Mouse (Mus musculus): ENCODE data around the gene Psma3.

DNA sequence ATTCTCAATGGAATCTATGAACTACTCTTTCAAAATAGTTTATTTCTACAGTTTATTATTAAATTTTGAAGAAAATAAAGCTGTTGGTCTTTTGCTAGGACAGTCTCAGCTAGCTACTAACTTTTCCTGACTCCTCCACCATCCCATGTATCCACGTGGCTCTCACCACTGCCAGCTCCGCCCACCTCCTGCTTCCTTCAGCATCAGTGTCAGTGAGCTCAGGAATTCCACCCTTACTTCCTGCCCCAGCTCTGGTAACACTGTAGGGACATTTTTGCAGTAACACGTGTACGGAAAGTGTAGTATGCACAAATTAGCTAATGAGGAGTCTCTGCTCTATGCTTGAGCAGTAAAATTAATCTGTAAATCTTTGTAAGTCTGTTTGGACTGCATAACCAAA is 35.3 kb downstream of the Psma3 start:
- TF ChIP-seq E2F4 (IDR thresholded peaks at IDR 0.05; ENCODE audit: borderline replicate concordance, low read depth, low read length) (no peak), KAT2A (conservative IDR thresholded peaks at IDR 0.05; ENCODE audit: low read depth, low read length) (no peak), GABPA (IDR thresholded peaks at IDR 0.05; ENCODE audit: low read depth, low read length) (no peak), CTCF (IDR thresholded peaks at IDR 0.05 in 2 of 3, conservative IDR thresholded peaks at IDR 0.05 in 1 of 3; ENCODE audit: control insufficient read depth in 1 of 3, insufficient read depth in 1 of 3, low read depth in 2 of 3, low read length in 3 of 3, poor library complexity in 1 of 3, severe bottlenecking in 1 of 3) (no peak), EP300 (IDR thresholded peaks at IDR 0.05; ENCODE audit: low read depth in 1 of 2, low read length in 2 of 2) (no peak), CHD1 (IDR thresholded peaks at IDR 0.05; ENCODE audit: low read depth, low read length) (no peak), TBP (IDR thresholded peaks at IDR 0.05; ENCODE audit: low read depth, low read length) (no peak)
